Mouse (Mus musculus) cerebellum, adult 2 months (tissue): ENCODE measurements around the gene Polr3b.

ENCODE experiments used
- CTCF ChIP-seq: fragments of 200-500 bp; IDR thresholded peaks from 2 replicates; pipeline ENCODE4 v1.5.1; 2011; ENCODE audit warnings: low read depth, mild to moderate bottlenecking, control low read depth, low read length, moderate library complexity, borderline replicate concordance; ENCODE audit not compliant: insufficient read depth
- POLR2A ChIP-seq: fragments of 200-500 bp; IDR thresholded peaks from 2 replicates; pipeline ENCODE4 v1.6.1; 2011; ENCODE audit warnings: low read length, control low read depth, borderline replicate concordance; ENCODE audit not compliant: insufficient read depth

DNA sequence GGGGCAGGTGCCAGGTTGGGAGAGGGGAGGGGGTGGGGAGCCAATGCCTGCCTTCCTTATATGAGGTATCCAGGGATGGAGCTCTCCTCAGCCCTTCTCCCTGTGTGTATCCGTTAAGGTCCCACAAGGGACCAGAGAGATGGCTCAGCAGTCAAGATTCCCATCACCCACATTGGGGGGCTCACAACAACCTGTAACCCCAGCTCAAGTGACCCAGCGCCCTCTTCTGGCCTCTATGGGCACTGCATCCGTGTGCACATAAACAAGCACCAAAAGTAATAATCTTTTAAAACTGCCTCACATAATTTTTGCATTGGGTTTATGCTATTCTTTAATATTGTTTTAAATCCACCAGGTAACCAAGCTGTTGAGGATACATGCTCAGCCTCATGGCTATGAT is 108.0 kb downstream of the Polr3b start:
- TF ChIP-seq POLR2A: no peak
- TF ChIP-seq CTCF: no peak
